Mouse (Mus musculus) hematopoietic stem cell, adult 5-6 weeks (primary cell): ENCODE data around the gene Metap1d. TPM values are rescaled to one million over a fixed set of nuclear protein-coding genes. Genes with fewer than 3 reads are reported as not detected.

Experiments used
- ATAC-seq, 2 experiments: fragments of 125-278 bp in 1 of 2; replicated peaks in 1 of 2; 2 replicates each; pipeline ENCODE4 v1.8.0; 2016 to 2017; ENCODE audit warnings: inconsistent platforms in 2 of 2, mild to moderate bottlenecking in 2 of 2, moderate number of reproducible peaks in 2 of 2, low read depth in 1 of 2, moderate TSS enrichment in 1 of 2; ENCODE audit not compliant: low FRiP score in 2 of 2, poor library complexity in 2 of 2, severe bottlenecking in 2 of 2, insufficient read depth in 1 of 2, low TSS enrichment in 1 of 2
- total RNA-seq: library from RNA; stranded (forward); fragments of 172-1452, 232-1000 nt; gene quantifications from 2 replicates; pipeline ENCODE4 v1.2.3, GENCODE M21; 2017

The Metap1d gene
- total RNA-seq, 1 experiment from 2014 or later, result 51.5 TPM

DNA sequence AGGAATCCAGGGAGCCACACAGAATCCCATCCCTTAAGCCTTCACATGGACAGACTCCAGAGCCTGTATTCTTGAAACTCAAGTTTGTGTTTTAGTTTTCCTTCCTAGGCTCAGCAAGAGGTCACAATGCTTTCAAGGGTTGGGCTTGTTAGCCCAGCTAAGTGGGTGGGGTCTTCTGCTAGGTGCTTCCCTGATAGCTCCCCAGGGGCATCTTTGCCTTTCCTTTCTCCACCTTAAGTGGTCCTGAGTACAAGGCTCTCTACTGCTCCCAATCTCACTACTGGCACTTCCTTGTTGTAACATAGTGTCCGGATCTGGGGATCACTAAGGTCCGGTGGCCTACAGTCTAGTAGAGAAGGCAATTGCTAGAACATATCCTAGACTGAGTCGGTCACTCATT, 97.3 kb downstream of the Metap1d start:
- no peak for ATAC-seq

GRCm38 (mm10) chr2:71551704-71552103, 98.6 kb downstream of the Metap1d start:
- ATAC-seq, result peak; percentile 19 to 35; a peak in 2 of 4 replicates

DNA sequence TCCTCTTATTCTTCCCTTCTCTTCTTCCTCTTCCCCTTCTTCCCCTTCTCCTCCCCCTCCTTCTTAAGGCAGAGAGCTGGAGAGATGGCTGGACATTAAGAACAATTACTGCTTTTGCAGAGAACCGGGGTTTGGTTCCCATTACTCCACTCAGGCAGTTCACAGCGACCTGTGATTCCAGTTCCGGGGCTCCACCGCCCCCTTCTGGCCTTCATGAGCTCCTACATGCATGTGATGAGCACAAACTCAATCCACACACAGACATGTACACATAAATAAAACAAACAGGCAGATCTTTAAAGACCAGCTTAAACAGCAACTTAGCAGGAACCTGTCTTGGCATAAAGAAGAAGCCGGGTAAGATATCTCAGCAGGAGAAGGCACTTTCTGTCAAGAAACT, 103.0 kb downstream of the Metap1d start:
- ATAC-seq, result 0 out of 4 replicates have a peak, but pooled peaks of 1 of the 2 experiments have one; percentile 7

GRCm38 (mm10) chr2:71566466-71566865, 113.4 kb downstream of the Metap1d start:
- no peak for ATAC-seq

- no peak for ATAC-seq
Measured at GRCm38 (mm10) chr2:71573736-71574135, 120.7 kb downstream of the Metap1d start.

Other genes starting within 250 kb of the Metap1d start
- gene Dync1i2, start 241.6 kb upstream of the Metap1d start, total RNA-seq, result 124 and 125 TPM in 2 replicates
- 45.8 and 65.9 TPM in 2 replicates for gene Slc25a12, start 85.5 kb upstream of the Metap1d start, total RNA-seq
- 161 and 174 TPM in 2 replicates for gene Hat1, start 64.3 kb upstream of the Metap1d start, total RNA-seq
- gene Dlx1, start 74.8 kb downstream of the Metap1d start, total RNA-seq, result not detected in 2 replicates
- gene Dlx2, start 93.5 kb downstream of the Metap1d start, total RNA-seq, result 0.25 TPM in 1 of 2 replicates, not detected in the other